Mouse (Mus musculus) NIH3T3 (cell line): ENCODE results near the gene Spata25.

ENCODE experiments used
- DNase-seq: peaks from one replicate; pipeline ENCODE4 v3.0.0-alpha.2; 2012; ENCODE audit warnings: low read depth

The Spata25 gene

DNA sequence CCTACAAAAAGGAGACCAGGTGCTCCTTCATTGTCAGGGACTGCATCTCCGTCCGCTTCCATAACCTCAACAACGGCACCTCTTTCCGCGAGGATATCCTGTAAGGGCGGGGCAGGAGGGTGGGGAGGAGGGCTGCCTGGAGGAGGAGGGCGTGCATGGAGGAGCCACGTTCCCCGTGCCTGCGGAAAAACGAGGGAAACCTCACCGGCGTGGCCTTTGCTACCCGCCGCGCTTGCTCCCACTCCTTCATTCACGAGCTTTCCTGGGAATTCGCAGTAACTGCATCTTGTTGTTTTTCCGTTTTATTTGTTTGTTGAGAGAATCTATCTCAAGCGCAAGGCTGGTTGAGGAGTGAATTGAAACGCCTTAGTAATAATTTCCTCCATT, 23.0 kb downstream of the Spata25 start:
- DNase-seq: no peak

DNA sequence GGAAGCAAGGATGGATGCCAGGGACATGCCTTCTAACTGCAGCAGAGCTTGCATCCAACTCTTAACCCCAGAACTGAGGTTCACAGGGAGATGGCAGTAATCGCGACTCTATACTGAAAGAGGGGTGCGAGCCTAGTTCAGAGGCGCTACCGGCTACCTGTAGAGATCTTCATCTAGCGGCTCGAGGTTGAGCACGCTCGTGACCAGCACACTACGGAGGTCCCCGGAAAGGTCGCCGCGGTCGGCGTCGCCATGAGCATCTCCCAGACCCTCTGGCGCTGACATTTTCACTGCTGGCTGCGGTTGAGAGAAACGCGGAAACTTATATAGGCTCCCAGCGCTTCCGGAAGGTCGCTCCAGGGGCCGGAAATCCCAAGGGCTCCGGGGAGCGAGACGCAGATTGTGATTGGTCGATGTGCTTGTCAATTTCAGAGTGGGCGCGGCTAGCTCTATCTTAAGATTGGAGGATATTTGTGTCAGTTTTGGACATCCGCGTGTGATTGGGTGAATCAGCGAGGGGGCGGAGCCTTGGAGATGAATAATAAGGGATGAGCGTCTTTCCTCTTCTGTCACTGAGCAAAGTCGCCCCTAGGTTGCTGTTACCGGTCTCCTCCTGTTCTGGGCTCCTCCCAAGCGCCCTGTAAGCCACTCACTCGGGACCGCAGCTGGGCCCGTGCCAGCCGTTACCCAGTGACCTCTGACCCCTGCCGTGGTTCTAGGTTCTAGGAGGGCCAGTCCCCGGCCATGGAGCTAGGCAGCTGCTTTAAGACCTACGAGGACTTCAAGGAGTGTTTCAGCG, 23.6 kb downstream of the Spata25 start, which contains the start of the genes Acot8 and Zswim3:
Acot8 (minus strand) TSS at position 350 of the 799 bp plus-strand sequence.
Zswim3 (plus strand) TSS at position 566 of the 799 bp plus-strand sequence.
- DNase-seq: peak; percentile 99

DNA sequence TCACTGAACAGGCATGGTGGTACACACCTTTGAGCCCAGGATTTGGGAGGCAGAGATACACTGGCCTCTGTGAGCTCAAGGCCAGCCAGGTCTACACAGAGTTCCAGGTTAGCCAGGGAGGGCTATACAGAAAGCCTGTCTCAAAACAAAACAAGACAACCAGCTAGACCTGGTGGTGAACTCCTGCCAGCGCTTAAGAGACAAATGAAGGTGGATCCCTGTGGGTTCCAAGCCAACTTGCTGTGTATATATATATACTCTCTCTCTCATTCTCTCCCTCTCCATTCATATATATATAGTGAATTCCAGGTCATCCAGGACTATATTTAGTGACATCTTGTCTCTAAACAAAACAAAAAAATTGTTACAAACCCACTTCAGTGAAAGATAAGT, 24.4 kb downstream of the Spata25 start:
- DNase-seq: no peak

DNA sequence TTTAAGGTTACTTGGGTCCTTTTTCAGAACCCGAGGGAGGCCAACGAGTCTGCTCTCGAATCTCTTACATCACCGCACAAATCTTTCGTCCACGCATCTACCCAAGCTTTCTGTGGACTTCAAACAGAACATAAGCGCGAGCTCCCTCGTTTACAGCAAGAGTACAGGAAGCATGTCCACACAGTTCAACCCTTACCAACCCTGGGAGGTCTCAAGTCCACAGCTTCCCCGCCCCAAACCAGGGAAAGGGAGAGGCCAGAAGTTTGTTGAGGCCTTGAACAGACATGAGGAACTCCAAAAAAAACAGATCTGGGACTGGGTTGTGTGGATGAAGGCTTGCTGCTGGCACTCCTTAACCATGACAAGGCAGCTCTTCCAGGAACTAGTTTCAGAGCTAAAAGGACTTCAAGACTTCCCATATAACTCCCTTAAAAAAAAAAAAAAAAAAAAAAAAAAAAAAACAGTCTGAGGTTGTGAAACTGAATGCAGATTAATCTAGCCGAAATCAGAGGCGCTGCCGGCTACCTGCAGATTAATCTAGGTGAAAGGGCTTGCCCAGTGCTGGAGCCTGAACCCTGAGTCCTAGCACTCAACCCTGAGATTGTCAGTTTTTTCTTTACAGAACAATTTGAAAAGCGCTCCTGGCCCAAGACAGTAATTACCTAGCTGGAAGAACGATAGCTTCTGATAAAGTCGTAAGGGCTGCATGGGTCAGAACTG, 25.0 kb downstream of the Spata25 start:
- no peak for DNase-seq

DNA sequence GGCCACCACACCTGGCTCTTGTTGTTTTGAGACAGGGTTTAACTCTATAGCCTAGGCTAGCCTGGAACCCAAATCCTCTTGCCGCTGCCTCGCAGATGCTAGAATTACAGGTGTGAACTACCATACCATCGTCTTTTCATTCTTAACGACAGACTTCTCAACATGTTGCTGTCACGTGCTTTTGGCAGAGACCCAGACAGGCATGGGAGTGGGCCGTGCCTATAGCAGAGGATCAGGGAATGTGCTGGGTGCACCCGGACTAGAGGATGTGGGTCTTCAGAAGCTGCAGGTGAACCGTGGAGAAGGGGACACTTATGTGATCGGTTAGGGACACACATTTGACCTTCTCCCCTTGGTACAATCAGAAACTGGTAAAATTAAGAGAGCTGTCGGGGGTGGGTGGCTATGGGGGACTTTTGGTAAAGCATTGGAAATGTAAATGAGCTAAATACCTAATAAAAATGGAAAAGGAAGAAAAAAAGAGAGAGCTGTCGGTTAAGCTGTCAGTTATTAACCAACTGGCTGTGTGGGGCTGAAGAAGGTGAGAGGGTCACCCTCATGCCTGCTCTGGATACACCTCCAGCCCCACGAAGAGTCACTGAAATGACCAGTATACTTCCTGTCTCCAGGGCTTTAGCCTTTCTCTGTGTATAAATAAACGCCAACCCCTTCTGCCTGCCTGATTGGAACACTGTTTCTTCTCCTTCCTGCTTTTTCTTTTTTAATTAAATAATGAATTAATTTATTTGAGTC, 27.9 kb downstream of the Spata25 start:
- no peak for DNase-seq

DNA sequence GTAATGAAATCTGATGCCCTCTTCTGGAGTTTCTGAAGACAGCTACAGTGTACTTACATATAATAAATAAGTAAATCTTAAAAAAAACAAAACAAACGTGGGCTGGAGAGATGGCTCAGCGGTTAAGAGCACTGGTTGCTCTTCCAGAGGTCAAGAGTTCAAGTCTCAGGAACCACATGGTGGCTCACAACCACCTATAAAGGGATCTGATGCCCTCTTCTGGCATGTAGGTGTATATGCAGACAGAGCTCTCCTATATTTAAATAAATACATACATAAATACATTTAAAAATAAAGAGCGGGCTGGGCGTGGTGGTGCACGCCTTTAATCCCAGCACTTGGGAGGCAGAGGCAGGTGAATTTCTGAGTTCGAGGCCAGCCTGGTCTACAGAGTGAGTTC, 29.8 kb downstream of the Spata25 start:
- DNase-seq: peak; percentile 53

DNA sequence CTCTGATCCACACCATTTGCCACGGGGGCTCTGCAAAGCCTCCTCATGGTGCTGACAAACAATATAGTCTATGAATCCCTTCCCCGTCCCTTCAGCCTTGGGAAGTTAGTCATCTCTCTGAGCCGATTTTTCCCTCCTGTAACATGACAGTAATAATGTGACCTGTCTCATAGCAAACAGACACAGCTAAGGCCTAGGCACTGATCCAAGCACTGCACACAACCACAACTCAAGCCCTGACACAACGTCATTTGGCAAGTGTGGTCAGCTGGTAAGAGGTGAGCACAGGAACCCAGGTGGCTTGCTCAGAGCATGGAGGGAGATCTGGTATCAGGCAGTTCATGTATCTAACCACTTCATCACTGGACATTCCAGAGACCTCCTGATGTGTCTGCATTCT, 32.5 kb downstream of the Spata25 start:
- DNase-seq: no peak

DNA sequence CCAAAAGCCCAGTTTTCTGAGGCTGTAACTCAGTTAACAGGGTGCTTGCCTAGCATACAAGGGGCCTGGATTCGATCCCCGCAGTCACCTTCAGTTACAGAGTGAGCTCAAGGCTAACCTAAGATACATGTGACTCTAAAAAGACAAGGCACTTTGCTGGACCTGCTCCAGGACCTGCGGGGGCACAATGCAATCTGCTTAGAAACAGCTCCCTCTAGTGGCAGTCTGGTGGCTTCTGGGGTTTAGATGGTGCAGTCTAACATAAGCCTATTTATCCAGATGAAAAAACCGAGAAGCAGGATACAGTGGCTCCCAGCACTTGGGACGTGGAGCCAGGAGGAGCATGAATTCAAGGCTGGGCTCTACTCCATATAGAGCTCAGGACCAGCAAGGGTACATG, 34.0 kb downstream of the Spata25 start:
- peak; percentile 95 for DNase-seq

DNA sequence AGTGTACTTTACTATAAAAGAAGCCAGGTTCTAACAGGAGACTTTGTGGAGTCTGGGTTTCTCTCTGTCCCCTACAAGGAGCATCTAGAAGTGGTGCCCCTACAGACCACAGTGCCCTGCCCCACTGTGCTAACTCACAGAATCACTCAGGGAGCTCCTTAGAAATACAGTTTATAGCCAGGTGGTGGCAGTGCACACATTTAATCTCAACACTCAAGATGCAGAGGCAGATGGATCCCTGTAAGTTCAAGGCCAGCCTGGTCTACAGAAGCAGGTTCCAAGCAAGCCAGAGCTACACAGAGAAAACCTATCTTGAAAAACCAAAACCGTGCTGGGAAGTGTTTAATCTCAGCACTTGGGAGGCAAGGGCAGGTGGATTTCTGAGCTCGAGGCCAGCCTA, 34.6 kb downstream of the Spata25 start:
- DNase-seq: peak; percentile 59

DNA sequence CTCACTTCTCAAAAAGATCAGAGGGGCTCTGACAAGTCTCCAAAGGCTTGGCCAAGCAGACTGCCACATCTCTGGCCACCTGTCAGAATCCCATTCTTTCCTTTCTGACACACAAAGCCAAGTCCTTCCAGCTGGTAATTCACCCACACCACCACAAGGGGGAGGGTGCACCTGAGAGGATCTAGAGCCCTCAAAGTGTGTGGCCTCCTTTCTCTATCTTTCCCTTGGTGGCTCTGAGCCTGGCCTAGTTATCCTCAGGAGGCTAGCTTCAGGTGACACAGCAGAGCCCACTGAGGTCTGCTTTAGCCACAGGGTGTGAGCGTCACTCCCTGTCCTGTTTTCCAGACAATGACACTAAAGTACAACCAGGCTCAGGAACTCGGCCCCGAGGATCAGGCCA, 35.1 kb downstream of the Spata25 start:
- DNase-seq: peak; percentile 78

DNA sequence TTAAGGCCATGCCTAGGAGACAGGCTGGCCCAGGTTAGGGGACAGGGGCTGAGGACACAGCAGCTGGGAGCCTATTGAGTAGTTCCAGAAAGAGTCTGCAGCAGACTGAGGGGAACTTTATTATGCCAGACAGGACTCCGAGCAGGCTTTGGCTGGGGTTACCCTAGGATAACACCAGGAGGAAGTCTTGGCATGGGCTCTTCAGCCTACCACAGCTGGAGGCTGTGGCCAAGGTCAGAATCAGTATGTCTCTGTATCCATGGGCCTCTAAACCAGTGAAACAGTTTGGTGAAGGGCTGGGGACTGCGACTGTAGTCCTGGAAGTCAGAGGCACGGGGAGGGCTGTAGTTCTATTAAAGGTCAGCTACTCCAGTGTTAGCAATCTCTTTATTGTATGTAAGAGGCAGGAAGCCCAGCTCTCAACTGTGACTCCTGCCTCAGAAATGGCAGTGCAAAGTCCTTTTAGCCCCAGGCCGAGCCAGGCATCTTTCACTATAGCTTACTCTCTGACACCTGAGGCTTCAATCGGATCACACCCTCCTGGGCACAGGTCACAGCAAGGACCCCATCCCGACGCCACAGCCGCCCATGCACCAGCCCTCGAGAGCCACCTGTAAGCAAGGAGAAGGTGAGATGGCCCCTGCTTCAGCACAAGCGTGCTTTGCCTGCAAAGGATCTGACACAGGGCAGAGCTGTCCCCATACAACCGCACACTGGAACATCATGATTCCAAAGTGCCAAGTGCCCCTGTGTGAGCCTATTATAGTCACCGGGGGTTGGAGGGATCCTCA, 35.7 kb downstream of the Spata25 start:
- DNase-seq: no peak

DNA sequence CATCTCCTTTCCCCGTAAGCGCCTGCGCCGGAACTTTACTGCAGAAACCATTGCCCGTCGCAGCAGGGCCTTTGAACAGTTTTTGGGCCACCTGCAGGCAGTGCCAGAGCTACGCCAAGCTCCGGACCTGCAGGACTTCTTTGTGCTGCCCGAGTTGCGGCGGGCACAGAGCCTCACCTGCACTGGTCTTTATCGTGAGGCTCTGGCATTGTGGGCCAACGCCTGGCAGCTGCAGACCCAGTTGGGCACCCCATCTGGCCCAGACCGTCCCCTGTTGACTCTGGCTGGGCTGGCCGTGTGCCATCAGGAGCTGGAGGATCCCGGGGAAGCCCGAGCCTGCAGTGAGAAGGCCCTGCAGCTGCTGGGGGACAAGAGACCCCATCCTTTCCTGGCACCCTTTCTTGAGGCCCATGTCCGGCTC, 36.5 kb downstream of the Spata25 start:
- DNase-seq: no peak

DNA sequence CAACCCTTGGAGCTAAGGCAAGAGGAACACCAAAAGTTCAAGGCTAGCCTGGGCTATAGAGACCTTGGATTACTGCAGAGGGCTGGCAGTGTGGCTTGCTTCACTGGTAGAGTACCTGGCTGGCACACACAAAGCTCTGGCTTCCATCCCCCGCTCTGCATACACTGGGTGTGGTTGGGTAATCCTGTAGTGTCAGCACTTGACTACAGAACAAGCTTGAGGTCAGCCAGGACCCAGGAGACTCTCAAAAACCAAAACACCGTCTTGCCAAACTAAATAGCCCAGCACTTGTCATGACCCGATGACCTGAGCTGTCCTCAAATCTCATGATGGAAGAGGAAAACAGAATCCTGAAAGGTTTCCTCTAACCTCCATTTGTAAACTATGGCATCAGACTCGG, 37.9 kb downstream of the Spata25 start:
- peak; percentile 57 for DNase-seq

DNA sequence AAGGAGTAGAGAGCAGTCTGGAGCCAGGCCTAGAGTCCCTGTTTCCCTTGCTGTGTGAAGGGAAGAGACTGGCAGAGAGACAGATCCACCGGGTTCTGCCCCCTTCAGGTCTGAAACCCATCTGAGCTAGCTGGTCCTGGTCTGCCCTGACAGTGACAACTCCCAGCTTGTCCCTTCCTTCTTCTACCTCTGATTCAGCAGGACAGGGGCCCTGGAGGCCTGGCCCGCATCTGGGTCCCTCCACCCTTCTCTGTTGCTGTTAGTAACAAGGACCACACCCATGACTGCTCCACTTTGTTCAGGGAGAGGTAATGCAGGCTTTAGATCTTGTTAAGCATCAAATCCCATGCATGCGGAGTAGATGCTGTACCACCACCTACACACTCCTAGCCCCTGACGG, 39.9 kb downstream of the Spata25 start:
- no peak for DNase-seq

DNA sequence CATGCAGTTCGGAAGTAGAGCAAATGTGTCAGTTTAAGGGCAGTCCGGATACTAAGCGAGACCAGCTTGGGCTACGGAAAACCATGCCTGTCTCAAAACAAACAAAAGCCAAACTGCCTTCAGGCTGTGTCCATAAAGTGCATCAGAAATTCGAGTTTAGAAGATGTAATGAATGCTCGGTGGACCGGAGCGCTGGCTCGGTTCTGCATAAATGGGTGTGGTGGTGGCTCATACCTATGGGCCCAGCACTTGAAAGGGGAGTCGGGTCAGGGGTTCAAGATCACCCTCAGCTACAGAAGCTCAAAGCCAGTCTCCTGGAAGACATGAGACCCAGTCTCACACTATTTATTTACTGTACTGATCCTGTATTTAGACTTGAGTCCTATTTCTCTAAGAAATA, 40.6 kb downstream of the Spata25 start:
- no peak for DNase-seq

DNA sequence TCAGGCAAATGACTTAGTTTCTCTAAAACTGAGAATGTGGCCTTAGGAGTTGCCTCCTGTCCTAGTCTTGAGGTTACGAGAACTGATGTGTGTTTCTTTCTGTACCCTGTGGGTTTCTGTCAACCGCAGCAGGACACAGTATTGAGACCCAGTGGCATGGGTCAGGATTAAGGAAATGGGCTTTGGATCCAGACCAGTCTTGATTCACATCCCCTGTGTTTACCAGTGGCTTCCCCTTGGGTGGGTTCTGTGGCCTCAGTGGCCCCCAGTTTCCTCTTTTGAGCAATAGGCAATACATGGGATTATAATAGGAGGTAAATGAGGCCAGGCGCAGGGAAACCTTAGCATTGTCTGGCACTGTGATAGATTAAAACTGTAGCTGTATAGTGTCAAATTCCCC, 41.3 kb downstream of the Spata25 start:
- no peak for DNase-seq

DNA sequence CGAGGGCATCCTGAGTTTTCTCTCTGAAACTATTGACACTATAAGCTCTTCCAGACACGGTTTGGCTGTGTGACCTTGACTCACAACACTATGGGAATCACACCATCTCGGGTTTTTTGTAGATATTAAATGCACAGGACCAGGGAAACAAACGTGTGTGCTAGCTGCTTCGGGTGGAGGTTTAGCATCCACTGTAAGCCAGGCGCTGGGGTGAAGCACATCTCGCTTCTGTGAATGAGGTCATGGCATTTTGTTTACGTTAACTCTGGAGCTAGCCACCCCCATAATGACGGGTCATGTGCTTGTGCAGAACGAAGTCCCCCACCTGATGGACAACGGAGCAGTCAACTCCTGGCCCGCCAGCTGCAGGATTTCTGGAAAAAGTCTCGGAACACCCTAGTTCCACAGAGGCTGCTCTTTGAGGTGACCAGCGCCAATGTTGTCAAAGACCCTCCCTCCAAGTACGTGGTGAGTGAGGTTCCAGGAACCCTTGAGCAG, 41.9 kb downstream of the Spata25 start:
- DNase-seq: peak; percentile 63

DNA sequence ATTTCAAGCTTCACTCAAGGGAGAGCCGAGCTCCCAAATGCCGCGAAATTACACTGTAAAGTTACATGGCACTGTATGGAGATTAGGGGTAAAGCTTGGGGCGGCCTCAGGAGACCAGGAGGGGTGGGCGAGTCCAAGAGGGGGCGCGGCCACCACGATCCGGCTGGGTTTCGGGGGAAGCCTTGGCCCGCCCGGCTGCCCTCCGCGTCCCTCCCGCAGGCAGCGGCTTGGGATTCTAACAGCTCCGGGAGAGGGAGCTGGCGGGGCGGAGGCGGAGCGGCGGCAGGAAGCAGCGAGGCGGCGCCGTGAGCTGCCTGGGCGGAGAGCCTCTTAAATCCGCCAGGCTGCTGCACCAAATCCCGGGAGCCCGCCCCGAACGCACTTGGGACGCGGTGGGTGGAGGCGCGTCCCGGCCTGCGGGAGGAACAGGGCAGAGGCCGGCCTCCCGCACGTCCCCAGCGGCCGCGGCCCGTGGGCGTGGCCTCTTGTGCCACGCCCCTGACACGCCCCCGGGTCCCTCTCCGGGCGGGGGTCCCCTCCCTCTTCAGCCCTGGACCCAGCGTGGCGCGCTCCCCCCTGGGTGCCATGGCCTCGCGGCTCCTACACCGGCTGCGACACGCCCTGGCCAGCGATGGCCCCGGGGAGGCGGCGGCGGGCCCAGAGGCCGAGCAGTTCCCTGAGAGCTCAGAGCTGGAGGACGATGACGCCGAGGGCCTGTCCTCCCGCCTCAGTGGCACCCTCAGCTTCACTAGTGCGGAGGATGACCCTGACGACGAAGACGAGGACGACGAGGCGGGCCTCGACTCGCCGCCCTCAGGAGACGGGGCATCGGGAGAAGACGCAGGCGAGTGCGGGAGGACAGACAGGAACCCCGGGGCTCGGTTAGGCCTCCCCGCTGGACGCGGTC, 42.6 kb downstream of the Spata25 start, which contains the start of gene Snx21:
Snx21 (plus strand) TSS at position 343 of the 907 bp plus-strand sequence.
- peak; percentile 95 for DNase-seq

DNA sequence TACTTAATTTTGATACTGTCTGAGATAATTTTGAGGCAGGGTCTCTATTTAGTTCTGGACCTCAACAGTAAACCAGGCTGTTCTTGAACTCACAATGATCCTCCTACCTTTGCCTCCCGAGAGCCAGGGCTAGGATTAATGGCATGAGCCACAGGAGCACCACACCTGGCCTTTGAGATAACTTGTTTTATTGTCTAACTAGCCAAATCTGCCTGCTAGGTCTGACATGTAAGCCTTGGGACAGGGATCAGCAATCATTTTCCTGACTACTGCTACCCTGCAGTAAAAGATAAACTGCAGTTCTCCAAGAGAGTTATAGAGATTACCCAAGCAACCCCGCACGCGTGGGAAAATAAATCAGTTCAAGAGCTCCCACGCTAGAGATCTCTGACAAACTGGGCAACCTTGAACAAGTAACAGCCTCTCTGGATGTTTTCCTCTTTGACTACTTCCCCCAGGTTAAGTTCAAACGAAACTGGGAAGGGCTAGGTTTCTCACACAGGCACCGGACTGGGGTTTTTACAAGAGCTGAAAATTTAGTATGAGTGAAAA, 43.4 kb downstream of the Spata25 start:
- DNase-seq: no peak

DNA sequence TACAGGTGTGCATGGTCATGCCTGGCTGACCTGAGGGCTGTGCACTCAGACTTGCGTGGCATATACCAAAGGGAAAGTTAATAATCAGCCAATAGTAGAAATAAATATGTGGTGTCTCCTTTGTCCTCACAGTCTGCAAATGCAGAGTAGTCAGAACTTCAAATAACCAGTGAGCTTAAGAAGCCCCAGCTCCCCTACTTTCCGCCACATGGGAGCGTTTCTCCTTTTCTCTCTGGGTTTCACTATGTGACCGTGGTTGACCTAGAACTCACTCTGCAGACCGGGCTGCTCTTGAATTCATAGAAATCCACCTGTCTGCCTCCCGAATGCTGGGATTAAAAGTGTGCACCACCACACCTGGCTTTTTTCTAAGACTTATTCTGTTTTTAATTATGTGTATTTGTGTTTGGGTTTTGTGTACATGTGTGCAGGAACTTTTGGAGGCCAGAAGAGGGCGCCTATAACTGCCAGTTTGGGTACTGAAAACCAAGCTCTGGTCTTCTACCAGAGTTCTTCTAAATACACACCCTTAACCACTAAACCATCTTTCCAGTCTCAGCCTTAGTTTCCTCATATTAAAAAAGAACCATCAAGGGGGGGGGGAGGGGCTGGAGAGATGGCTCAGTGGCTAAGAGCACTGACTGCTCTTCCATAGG, 44.3 kb downstream of the Spata25 start:
- DNase-seq: peak; percentile 62
